Mouse (Mus musculus): Measurements from ENCODE around the gene Plcxd2. TPM values are rescaled to one million over a fixed set of nuclear protein-coding genes. Genes with fewer than 3 reads are reported as not detected.

Plcxd2 gene
- polyA plus RNA-seq, 1 experiment, result 0.64 TPM

- Histone ChIP-seq H3K27me3 (ENCODE audit: control insufficient read depth, insufficient read depth, low read length) (no peaks in the 10 kb centered on the region), H3K4me3 (ENCODE audit: control insufficient read depth, low read depth, low read length) (no peak overlapping the region), H3K36me3 (ENCODE audit: control insufficient read depth, insufficient read depth, low read length) (no peaks in the 10 kb centered on the region), H3K27ac (ENCODE audit: control insufficient read depth, insufficient read depth, low read depth, low read length) (no peak overlapping the region), H3K4me1 (ENCODE audit: control insufficient read depth, insufficient read depth, low read length) (peaks cover 5% of the 10 kb centered on the region; the same call in 1 of the 2 replicates)
- no peak for TF ChIP-seq CTCF (IDR thresholded peaks at IDR 0.05; ENCODE audit: control insufficient read depth, insufficient read depth, insufficient replicate concordance, low read depth, low read length)
Observed at GRCm38 (mm10) chr16:46008036-46008605, 1.9 kb downstream of the Plcxd2 start.

GRCm38 (mm10) chr16:46006261-46006660, 3.8 kb downstream of the Plcxd2 start:
- Histone ChIP-seq H3K27ac (ENCODE audit: control insufficient read depth, insufficient read depth, low read depth, low read length) (no peak overlapping the region), H3K27me3 (ENCODE audit: control insufficient read depth, insufficient read depth, low read length) (no peaks in the 10 kb centered on the region), H3K36me3 (ENCODE audit: control insufficient read depth, insufficient read depth, low read length) (no peaks in the 10 kb centered on the region), H3K4me3 (ENCODE audit: control insufficient read depth, low read depth, low read length) (no peak overlapping the region), H3K4me1 (ENCODE audit: control insufficient read depth, insufficient read depth, low read length) (peaks cover 5% of the 10 kb centered on the region; the same call in 1 of the 2 replicates)
- TF ChIP-seq CTCF (IDR thresholded peaks at IDR 0.05; ENCODE audit: control insufficient read depth, insufficient read depth, insufficient replicate concordance, low read depth, low read length) (no peak), POLR2A (IDR thresholded peaks at IDR 0.05; ENCODE audit: control insufficient read depth, low read depth, low read length) (no peak)

- TF ChIP-seq POLR2A (IDR thresholded peaks at IDR 0.05; ENCODE audit: control insufficient read depth, low read depth, low read length) (no peak), CTCF (IDR thresholded peaks at IDR 0.05; ENCODE audit: control insufficient read depth, insufficient read depth, insufficient replicate concordance, low read depth, low read length) (no peak)
- H3K27me3 ChIP-seq (ENCODE audit: control insufficient read depth, insufficient read depth, low read length), result no peaks in the 10 kb centered on the region
- no peaks in the 10 kb centered on the region for H3K36me3 ChIP-seq (ENCODE audit: control insufficient read depth, insufficient read depth, low read length)
- no peak overlapping the region for H3K4me3 ChIP-seq (ENCODE audit: control insufficient read depth, low read depth, low read length)
- H3K4me1 ChIP-seq (ENCODE audit: control insufficient read depth, insufficient read depth, low read length), result no peaks in the 10 kb centered on the region
- H3K27ac ChIP-seq (ENCODE audit: control insufficient read depth, insufficient read depth, low read depth, low read length), result no peak overlapping the region
Observed at GRCm38 (mm10) chr16:46001550-46002166, 8.4 kb downstream of the Plcxd2 start.

GRCm38 (mm10) chr16:46000976-46001375, 9.0 kb downstream of the Plcxd2 start:
- H3K4me1 ChIP-seq (ENCODE audit: control insufficient read depth, insufficient read depth, low read length), result no peaks in the 10 kb centered on the region
- no peak overlapping the region for H3K27ac ChIP-seq (ENCODE audit: control insufficient read depth, insufficient read depth, low read depth, low read length)
- no peaks in the 10 kb centered on the region for H3K27me3 ChIP-seq (ENCODE audit: control insufficient read depth, insufficient read depth, low read length)
- TF ChIP-seq POLR2A (IDR thresholded peaks at IDR 0.05; ENCODE audit: control insufficient read depth, low read depth, low read length) (no peak), CTCF (IDR thresholded peaks at IDR 0.05; ENCODE audit: control insufficient read depth, insufficient read depth, insufficient replicate concordance, low read depth, low read length) (no peak)
- no peaks in the 10 kb centered on the region for H3K36me3 ChIP-seq (ENCODE audit: control insufficient read depth, insufficient read depth, low read length)
- H3K4me3 ChIP-seq (ENCODE audit: control insufficient read depth, low read depth, low read length), result no peak overlapping the region

- TF ChIP-seq CTCF (IDR thresholded peaks at IDR 0.05; ENCODE audit: control insufficient read depth, insufficient read depth, insufficient replicate concordance, low read depth, low read length), result no peak
- no peak for TF ChIP-seq POLR2A (IDR thresholded peaks at IDR 0.05; ENCODE audit: control insufficient read depth, low read depth, low read length)
- Histone ChIP-seq H3K27me3 (ENCODE audit: control insufficient read depth, insufficient read depth, low read length) (no peaks in the 10 kb centered on the region), H3K27ac (ENCODE audit: control insufficient read depth, insufficient read depth, low read depth, low read length) (no peak overlapping the region), H3K4me1 (ENCODE audit: control insufficient read depth, insufficient read depth, low read length) (no peaks in the 10 kb centered on the region), H3K36me3 (ENCODE audit: control insufficient read depth, insufficient read depth, low read length) (no peaks in the 10 kb centered on the region), H3K4me3 (ENCODE audit: control insufficient read depth, low read depth, low read length) (no peak overlapping the region)
Observed at GRCm38 (mm10) chr16:45999374-46000191, 10.4 kb downstream of the Plcxd2 start.

- H3K4me3 ChIP-seq (ENCODE audit: control insufficient read depth, low read depth, low read length), result no peak overlapping the region
- no peaks in the 10 kb centered on the region for H3K36me3 ChIP-seq (ENCODE audit: control insufficient read depth, insufficient read depth, low read length)
- no peaks in the 10 kb centered on the region for H3K27me3 ChIP-seq (ENCODE audit: control insufficient read depth, insufficient read depth, low read length)
- no peak overlapping the region for H3K27ac ChIP-seq (ENCODE audit: control insufficient read depth, insufficient read depth, low read depth, low read length)
- no peaks in the 10 kb centered on the region for H3K4me1 ChIP-seq (ENCODE audit: control insufficient read depth, insufficient read depth, low read length)
- TF ChIP-seq CTCF (IDR thresholded peaks at IDR 0.05; ENCODE audit: control insufficient read depth, insufficient read depth, insufficient replicate concordance, low read depth, low read length), result no peak
- TF ChIP-seq POLR2A (IDR thresholded peaks at IDR 0.05; ENCODE audit: control insufficient read depth, low read depth, low read length), result no peak
Observed at GRCm38 (mm10) chr16:45998231-45998630, 11.8 kb downstream of the Plcxd2 start.

- no peak overlapping the region for H3K27ac ChIP-seq (ENCODE audit: control insufficient read depth, insufficient read depth, low read depth, low read length)
- no peak for TF ChIP-seq CTCF (IDR thresholded peaks at IDR 0.05; ENCODE audit: control insufficient read depth, insufficient read depth, insufficient replicate concordance, low read depth, low read length)
- TF ChIP-seq POLR2A (IDR thresholded peaks at IDR 0.05; ENCODE audit: control insufficient read depth, low read depth, low read length), result no peak
- no peaks in the 10 kb centered on the region for H3K4me1 ChIP-seq (ENCODE audit: control insufficient read depth, insufficient read depth, low read length)
- H3K4me3 ChIP-seq (ENCODE audit: control insufficient read depth, low read depth, low read length), result no peak overlapping the region
- no peaks in the 10 kb centered on the region for H3K36me3 ChIP-seq (ENCODE audit: control insufficient read depth, insufficient read depth, low read length)
- H3K27me3 ChIP-seq (ENCODE audit: control insufficient read depth, insufficient read depth, low read length), result no peaks in the 10 kb centered on the region
Observed at GRCm38 (mm10) chr16:45990901-45991676, 18.9 kb downstream of the Plcxd2 start.

Data from testis, adult 2 months (tissue).